Mouse (Mus musculus) Patski (cell line): ENCODE data around the gene Ror1. TPM values are rescaled to one million over a fixed set of nuclear protein-coding genes. Genes with fewer than 3 reads are reported as not detected.

Experiments
- ATAC-seq: fragments of 100-300 bp; one replicate; pipeline ENCODE4 v1.8.0; 2021
- CTCF ChIA-PET: fragments of 350-600 bp; sonication (Branson Sonifier 250); formaldehyde crosslinking; loops from one replicate; lab custom pipeline; 2022; ENCODE audit warnings: inconsistent platforms; lab: Charles Lee
- POLR2A ChIA-PET: fragments of 350-600 bp; sonication (Branson Sonifier 250); formaldehyde crosslinking; loops from one replicate; lab custom pipeline; 2022; ENCODE audit warnings: antibody characterized with exemption, inconsistent platforms; lab: Charles Lee
- DNase-seq: peaks from one replicate; pipeline ENCODE4 v3.0.0-alpha.2; 2011; ENCODE audit warnings: low read depth, low spot score
- H3K27me3 ChIP-seq: fragments of 371-371 bp; one replicate; pipeline ENCODE4 v1.5.1; 2021
- CTCF ChIP-seq: fragments of 100-300 bp; IDR thresholded peaks from one replicate; pipeline ENCODE4 v1.5.1; 2021
- in situ Hi-C: fragments of 300-500 bp; cut with MboI; formaldehyde crosslinking; loops from 3 replicates; pipeline ENCODE4 v1.11.1; 2018; ENCODE audit warnings: low pct_unique_long_range_greater_than_20kb, mixed read lengths
- polyA plus RNA-seq: library from polyadenylated mRNA; unstranded; gene quantifications from one replicate; pipeline ENCODE4 v1.2.3, GENCODE M21; 2021

Gene Ror1
- polyA plus RNA-seq, 1 experiment from 2014 or later, result 2.8 TPM

DNA sequence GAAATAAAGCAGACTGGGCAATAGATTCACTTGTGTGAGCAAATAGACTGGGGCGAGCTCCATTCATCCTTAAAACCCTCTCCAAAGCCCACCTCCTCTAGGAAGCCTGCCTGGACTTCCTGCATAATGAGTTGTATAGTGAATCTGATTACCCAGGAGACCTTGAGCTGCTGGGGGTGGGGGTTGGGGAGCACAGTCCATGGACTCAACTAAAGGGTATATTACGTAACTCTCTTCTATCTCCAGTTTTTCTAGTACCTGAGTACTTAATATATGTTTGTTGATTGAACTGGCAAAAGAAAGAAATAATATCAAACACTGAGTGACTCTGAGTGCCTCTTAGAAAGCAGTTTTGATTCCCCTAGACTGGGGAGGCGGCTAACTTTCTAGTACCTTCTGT, 128.4 kb downstream of the Ror1 start:
- CTCF ChIA-PET, result no interaction called here
- ATAC-seq, result no peak
- no peak for TF ChIP-seq CTCF
- no peaks in the 10 kb centered on the region for H3K27me3 ChIP-seq
- no peak for DNase-seq
- POLR2A ChIA-PET, result no interaction called here
- in situ Hi-C loops, result loop anchor here (25.0 kb wide), 1 partner anchor 163 kb away; no protein-coding TSS in a partner anchor

DNA sequence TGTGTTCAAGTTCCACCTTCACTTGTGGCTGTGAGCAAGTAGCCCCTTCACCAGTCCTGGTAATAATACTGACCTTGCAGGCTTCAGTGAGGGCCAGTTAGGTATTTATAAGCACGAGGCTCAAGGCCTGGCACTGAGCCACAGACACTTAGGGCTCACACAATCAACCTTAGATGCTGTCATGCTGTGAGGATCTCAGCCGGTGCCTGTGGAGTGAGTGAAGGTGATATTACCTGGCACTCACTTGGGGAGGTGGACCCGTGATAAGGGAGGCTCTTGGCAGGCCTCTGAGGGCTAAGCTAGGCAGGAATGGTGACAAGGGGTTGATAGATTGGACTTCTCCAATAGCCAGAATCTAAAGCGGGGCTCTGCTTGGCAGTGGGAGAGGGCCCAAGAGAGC, 131.0 kb downstream of the Ror1 start:
- POLR2A ChIA-PET, result no interaction called here
- ATAC-seq, result no peak
- no peak for DNase-seq
- H3K27me3 ChIP-seq, result no peaks in the 10 kb centered on the region
- CTCF ChIA-PET, result no interaction called here
- in situ Hi-C loops, result no loop called here
- no peak for TF ChIP-seq CTCF

DNA sequence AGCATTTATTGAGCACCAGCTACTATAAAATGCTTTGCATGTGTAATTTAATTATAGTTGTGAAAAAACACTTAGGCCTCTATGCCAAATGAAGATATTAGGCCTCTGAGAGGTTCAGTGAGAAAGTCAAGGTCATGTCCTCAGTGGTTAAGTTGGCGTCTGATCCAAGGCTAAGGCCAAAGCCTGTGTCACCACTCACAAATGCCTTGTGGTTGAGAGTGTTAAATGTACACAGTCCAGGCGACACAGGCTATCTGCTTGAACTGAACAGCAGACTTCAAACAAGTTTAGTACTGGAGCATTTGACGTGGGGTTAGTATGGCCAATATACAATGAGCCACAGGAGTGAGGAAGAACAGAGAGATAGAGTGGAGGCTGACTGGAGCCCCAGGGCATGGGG, 132.5 kb downstream of the Ror1 start:
- H3K27me3 ChIP-seq, result no peaks in the 10 kb centered on the region
- no peak for TF ChIP-seq CTCF
- ATAC-seq (no peak), DNase-seq (no peak)
- ChIA-PET POLR2A (interaction anchor here (0.7 kb wide), 1 partner anchor 59 kb away, joined by 4 read pairs; no protein-coding TSS in a partner anchor), CTCF (no interaction called here)
- in situ Hi-C loops, result no loop called here

DNA sequence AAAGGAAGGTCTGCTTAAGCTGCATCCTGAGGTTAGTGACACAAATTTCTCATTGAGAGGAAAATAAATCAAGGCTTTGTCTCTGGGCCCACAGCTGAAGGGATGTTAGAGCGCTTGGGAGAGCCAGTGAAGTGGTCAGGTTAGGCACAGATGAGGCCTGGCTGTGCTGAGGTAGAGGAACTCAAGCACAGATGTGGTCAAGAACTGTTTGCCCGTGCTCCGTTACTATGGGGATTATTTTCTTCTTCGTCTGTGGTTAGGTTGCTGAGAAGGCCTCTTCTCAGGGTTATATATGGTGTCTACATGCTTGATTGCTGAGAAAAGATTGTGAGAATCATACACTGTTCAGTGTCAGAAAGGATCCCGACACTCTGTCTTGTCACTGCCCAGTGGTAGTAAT, 134.7 kb downstream of the Ror1 start:
- CTCF ChIA-PET, result no interaction called here
- no peaks in the 10 kb centered on the region for H3K27me3 ChIP-seq
- POLR2A ChIA-PET, result interaction anchor here (0.7 kb wide), 1 partner anchor 185 kb away, joined by 3 read pairs; no protein-coding TSS in a partner anchor
- no peak for TF ChIP-seq CTCF
- ATAC-seq (no peak), DNase-seq (no peak)
- in situ Hi-C loops, result no loop called here

DNA sequence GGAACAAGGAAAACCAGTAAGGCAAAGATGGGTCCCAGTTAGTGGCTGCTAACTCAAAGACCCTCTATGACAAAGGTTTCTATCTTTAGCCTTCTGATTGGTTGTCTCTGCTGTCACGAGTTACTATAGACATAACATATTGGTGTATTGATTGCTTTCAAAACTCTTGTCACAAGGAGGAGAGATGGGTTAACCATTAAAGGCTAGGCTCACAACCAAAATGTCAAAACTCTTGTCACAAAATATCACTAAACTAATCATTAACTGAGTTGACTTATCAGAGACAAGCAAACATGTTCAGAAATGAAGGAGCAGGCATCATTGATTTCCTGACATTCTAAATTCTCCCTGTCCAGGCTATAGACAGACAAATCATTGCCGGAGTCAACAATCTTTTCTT, 135.4 kb downstream of the Ror1 start:
- no peak for TF ChIP-seq CTCF
- in situ Hi-C loops, result no loop called here
- POLR2A ChIA-PET, result interaction anchor here (0.7 kb wide), 1 partner anchor 184 kb away, joined by 3 read pairs; no protein-coding TSS in a partner anchor
- no peak for ATAC-seq
- CTCF ChIA-PET, result no interaction called here
- no peaks in the 10 kb centered on the region for H3K27me3 ChIP-seq
- no peak for DNase-seq

DNA sequence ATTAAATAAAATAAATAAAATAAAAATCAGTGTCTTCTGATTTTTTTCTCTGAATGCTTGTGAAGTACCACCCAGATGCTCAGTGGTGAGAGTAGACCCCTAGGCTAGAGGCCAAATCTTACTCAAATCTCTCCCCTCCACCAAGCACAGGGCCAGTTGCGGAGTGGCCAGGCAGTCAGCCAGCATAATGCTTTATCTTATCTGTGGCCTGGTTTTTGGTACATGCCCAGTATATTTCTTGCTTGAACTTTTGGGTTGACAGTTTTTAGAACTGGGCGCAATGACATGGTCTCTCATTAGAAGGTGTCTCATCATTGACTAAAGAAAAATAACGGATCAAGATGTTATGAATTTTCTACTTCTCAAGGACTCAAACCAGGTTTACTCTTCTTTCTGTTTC, 136.3 kb downstream of the Ror1 start:
- in situ Hi-C loops, result no loop called here
- DNase-seq, result no peak
- no peak for TF ChIP-seq CTCF
- H3K27me3 ChIP-seq, result no peaks in the 10 kb centered on the region
- CTCF ChIA-PET, result no interaction called here
- POLR2A ChIA-PET, result no interaction called here
- ATAC-seq, result no peak

DNA sequence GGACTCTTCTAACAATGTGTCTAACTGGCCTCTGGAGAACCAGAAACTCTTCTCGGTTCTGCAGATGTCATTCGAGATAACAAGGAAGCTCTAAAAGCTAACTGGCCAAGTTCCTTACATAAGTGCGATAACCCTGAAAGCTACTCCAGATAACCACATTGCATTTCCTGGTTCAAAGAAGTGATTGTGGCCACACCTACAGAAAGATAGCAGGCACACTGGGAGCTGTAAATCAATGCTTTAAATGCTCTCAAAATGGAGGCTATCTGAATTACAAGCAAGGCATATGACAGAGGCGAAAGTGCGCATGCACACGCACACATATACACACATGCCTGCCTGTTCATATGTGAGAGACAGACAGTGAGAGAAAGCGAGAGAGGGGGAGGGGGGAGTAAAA, 136.9 kb downstream of the Ror1 start:
- CTCF ChIA-PET, result no interaction called here
- ATAC-seq (no peak), DNase-seq (no peak)
- POLR2A ChIA-PET, result no interaction called here
- in situ Hi-C loops, result no loop called here
- H3K27me3 ChIP-seq, result no peaks in the 10 kb centered on the region
- TF ChIP-seq CTCF, result no peak

DNA sequence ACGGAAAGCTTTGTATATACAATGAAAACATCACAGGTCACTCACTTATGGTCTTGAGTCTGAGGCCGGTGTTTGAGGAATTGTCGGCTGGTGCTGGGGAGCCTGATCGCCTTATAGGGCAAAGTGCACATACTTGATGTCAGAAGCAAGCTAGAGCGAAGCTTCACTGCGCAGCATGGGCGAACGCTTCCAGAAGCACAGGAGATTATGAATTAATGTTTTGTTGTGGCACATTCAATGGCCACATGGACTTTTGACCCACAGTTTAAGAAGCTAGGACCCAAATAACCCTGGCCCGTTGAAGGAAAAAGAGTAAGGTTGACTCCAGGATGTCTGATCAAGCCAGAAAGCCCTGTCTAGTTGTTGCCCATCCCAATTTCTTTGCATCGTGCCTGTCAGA, 138.2 kb downstream of the Ror1 start:
- ChIA-PET CTCF (no interaction called here), POLR2A (interaction anchor here (0.6 kb wide), 1 partner anchor 154 kb away, joined by 3 read pairs; no protein-coding TSS in a partner anchor)
- H3K27me3 ChIP-seq, result no peaks in the 10 kb centered on the region
- TF ChIP-seq CTCF, result no peak
- DNase-seq (no peak), ATAC-seq (no peak)
- in situ Hi-C loops, result no loop called here

DNA sequence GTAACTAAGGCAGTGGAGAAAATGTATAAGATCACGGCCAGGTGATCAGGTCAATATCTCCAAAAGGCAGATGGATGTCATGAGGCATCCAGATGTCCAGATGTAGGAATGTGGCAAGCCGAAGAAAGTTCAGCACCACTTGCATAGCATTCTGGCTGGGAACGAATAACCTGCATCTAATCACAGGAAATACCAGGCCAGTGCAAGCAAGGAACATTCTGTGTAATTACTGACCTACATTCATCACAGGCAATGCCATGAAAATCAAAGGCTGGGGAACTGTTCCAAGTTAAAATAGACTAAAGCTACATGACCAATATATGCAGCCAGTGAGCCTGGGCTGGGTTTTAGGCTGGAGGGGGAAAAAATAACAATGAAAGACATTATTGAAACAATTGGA, 140.7 kb downstream of the Ror1 start:
- H3K27me3 ChIP-seq, result no peaks in the 10 kb centered on the region
- no peak for TF ChIP-seq CTCF
- ATAC-seq, result no peak
- CTCF ChIA-PET, result no interaction called here
- in situ Hi-C loops, result no loop called here
- POLR2A ChIA-PET, result no interaction called here
- DNase-seq, result no peak

DNA sequence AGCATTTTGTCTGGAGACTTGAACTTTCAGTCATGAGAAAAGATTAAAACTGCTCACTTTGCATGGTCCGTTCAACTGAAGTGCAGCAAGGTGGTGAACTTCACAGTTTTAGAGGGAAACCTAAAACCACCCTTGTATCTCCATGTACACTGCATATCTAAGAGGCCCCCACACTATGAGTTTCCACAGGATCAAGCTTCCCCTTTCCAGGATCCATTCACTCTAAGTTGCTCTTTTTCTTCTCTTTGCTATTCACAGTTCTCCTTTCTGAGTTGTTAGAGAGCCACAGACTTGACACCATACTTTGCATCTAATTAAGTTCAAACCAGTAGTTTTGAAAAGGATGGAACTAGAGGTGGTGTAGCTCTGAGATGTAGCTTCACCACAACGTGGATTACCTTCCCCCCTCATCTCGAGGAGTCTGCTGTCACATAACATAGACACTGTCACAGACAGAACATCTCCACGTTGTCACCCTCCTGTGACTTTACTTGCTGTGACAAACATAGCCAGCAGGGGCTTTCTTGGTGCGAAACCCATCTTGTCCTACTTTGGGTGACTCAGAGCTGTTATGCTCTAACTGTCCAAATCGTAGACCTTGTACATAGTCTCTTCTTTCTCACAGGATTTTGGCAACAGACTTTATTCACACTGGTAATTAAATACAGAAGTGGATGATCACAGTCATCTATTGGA, 146.6 kb downstream of the Ror1 start:
- TF ChIP-seq CTCF, result no peak
- ATAC-seq (no peak), DNase-seq (no peak)
- ChIA-PET CTCF (no interaction called here), POLR2A (interaction anchor here (0.8 kb wide), 1 partner anchor 256 kb away, joined by 3 read pairs; no protein-coding TSS in a partner anchor)
- in situ Hi-C loops, result no loop called here
- no peaks in the 10 kb centered on the region for H3K27me3 ChIP-seq

DNA sequence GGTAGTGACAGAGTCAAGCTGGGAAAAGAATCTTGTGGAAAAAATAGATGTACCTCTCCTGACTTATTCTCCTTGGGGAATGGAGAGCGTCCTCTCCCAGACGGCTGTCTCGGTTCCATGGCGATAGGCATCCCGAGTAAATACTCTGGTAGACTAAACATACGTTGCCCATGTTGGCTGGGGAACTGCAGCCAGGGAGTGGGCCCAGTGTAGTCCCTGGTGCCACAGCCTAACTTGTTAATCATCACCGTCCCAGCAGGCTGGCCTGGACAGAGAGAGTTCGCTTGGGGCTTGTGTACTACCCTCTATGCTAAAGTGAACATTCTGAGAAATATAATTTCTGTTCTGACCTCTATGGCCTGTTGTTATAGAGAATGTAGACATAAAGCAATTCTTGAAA, 148.7 kb downstream of the Ror1 start:
- DNase-seq, result no peak
- TF ChIP-seq CTCF, result no peak
- POLR2A ChIA-PET, result no interaction called here
- ATAC-seq, result no peak
- no peaks in the 10 kb centered on the region for H3K27me3 ChIP-seq
- in situ Hi-C loops, result no loop called here
- CTCF ChIA-PET, result no interaction called here
